Mouse (Mus musculus) heart, postnatal 25 days (tissue): ENCODE measurements around the gene Gm11444. TPM values are rescaled to one million over a fixed set of nuclear protein-coding genes. Genes with fewer than 3 reads are reported as not detected.

Experiments
- DNase-seq: peaks from one replicate; pipeline ENCODE4 v3.0.0; 2022; ENCODE audit warnings: low spot score
- intact Hi-C: fragments of 180-260 bp; cut with DNase I; formaldehyde crosslinking; loops from one replicate; pipeline ENCODE4 v1.15.1; 2025
- total RNA-seq, 2 experiments: library from RNA; stranded (reverse); gene quantifications; 2 replicates each; pipeline ENCODE4 v1.2.3; 2021

Gene Gm11444
- total RNA-seq, 2 experiments from 2014 or later = not detected

- DNase-seq = no peak
- intact Hi-C loops = no loop called here
These were observed 26.1 kb upstream of the Gm11444 start for GRCm38 (mm10) chr11:85876059-85876788.

DNA sequence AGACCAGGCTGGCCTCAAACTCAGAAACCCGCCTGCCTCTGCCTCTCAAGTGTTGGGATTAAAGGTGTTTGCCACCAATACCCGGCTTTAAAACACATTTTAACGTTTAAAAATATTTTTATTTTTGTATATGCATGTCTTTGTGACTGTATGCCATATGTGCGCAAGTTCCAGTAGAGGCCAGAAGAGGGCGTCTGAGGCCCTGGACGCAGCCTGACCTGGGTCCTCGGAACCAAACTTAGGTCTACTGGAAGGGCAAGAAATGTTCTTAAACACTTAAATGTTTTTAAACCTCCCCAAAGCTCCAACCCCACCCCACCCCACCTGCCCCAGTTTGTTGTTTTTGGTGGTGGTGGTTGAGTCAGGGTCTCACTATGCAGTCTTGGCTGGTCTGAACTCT lies 14.2 kb upstream of the Gm11444 start:
- DNase-seq = no peak
- intact Hi-C loops = no loop called here

DNA sequence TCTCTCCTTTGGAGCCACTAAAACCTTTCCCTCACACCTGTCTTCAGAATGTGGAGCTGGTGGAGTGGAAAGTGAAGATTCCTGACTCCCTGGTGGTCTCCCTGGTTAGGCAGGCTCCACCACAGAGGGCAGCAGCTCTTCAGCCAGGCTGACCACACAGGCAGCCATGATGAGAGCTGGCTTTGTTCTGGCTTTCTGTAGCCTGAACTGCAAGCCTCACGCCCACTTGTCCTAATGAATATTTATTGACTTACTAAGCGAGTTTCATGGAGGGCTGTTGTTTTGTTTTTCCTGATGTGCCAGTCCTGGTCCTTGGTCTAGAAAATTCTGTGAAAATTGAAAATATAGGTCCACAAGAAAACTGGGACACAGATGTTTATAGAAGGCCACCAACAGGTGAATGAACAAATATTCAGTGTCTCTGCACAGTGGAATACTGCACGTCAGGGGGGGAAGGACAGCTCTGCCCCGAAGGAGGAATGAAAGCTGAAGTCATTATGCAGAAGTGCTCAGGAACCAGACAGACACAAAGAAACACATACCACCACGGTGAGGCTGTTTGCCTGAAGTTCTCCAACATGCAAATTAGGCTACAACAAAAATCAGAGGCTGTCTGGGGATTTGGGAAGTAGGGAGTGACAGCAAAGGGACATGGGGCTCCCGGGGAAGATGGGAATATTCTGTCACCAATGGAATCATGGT lies 8.0 kb upstream of the Gm11444 start:
- intact Hi-C loops = no loop called here
- no peak for DNase-seq

GRCm38 (mm10) chr11:85850758-85851157 lies 625 bp upstream of the Gm11444 start:
- intact Hi-C loops = no loop called here
- no peak for DNase-seq

GRCm38 (mm10) chr11:85849037-85849436 lies 1.1 kb downstream of the Gm11444 start:
- intact Hi-C loops = loop anchor here (1.0 to 10.0 kb wide), 4 partner anchors 123 to 506 kb away; partner anchors contain the start of gene Med13
- peak; percentile 46 for DNase-seq

- intact Hi-C loops = loop anchor here (5.0 to 10.0 kb wide), 2 partner anchors 326 to 508 kb away; partner anchors contain the start of gene Med13
- peak; percentile 66 for DNase-seq
These were observed 3.6 kb downstream of the Gm11444 start for GRCm38 (mm10) chr11:85846509-85846908.

DNA sequence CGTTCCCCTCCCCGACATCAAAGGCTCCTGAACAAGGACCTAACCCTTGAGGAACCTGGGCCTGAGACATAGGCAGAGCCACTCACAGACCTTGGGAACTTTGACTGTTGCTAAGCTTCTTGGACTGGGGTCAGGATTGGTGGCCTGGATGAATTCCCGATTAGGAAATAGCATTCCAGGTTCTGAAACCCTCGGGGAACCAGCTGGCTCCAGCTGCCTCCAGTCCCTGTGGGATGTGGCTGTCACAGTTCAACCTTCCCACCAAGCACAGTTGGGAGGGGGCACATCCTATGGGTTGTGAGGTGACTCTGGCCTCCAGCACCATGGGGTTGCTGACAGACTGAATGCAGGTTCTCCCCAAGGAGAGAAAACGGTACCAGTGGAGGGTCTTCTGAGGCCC lies 4.2 kb downstream of the Gm11444 start:
- intact Hi-C loops = loop anchor here (5.0 to 10.0 kb wide), 2 partner anchors 326 to 509 kb away; partner anchors contain the start of gene Med13
- DNase-seq = peak; percentile 36

- no peak for DNase-seq
These were observed 5.2 kb downstream of the Gm11444 start for GRCm38 (mm10) chr11:85844971-85845370.

GRCm38 (mm10) chr11:85844144-85844965 lies 5.8 kb downstream of the Gm11444 start:
- intact Hi-C loops = loop anchor here (5.0 to 10.0 kb wide), 3 partner anchors 377 to 510 kb away; partner anchors contain the start of gene Med13
- DNase-seq = peak; percentile 74

More at GRCm38 (mm10) chr11:85844971-85845370, 5.2 kb downstream of the Gm11444 start:
- intact Hi-C loops = loop anchor here (5.0 to 10.0 kb wide), 4 partner anchors 327 to 510 kb away; partner anchors contain the start of gene Med13

- peak; percentile 77 for DNase-seq
These were observed 6.8 kb downstream of the Gm11444 start for GRCm38 (mm10) chr11:85843347-85843692.

GRCm38 (mm10) chr11:85842596-85843346 lies 7.4 kb downstream of the Gm11444 start:
- DNase-seq = no peak
- intact Hi-C loops = loop anchor here (2.0 to 10.0 kb wide), 4 partner anchors 324 to 512 kb away; partner anchors contain the start of gene Med13

More at GRCm38 (mm10) chr11:85843347-85843692, 6.8 kb downstream of the Gm11444 start:
- intact Hi-C loops = loop anchor here (2.0 to 10.0 kb wide), 4 partner anchors 325 to 511 kb away; partner anchors contain the start of gene Med13

DNA sequence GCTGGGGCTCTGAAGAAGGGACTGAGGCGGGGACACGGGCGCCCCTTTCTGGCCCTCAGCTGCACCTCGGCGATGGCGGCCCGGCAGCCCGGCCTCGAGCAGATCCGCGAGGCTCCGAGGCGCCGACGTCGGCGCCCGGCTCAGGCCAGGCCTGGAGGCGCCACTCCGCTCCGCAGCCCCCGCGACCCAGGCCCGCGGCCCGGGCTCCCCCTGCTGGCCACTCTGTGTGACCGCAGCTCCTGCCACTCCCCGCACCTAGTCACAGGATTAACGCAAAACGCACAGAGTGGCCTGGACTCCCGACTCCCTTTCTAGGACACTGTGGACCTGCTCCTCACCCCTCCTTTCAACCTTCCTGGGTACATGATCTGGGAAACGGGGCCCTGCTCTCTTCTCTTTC lies 8.2 kb downstream of the Gm11444 start:
- DNase-seq = peak; percentile 53
- intact Hi-C loops = loop anchor here (2.0 to 10.0 kb wide), 4 partner anchors 323 to 513 kb away; partner anchors contain the start of gene Med13

DNA sequence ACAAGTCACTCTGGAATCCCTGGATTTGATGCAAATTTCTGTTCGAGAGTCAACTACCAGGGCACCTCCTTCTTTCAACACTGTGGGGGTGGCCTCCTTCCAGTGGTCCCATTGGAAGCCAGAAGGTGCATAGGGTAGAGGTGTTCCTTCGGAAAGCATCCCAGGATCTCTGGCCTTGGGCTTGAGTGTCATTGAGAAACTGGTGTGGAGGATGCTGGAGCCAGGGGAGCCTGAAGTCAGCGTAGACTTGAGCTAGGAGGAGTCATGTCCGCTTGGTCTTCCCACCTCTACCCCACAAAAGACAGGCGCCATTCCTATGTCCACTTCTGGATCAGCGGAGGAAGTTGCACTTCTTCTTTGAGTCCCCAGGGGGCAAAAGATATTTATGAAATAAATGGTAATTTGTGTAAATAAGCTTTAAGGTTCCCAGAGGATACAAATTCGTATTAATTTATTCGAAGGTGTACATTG lies 8.9 kb downstream of the Gm11444 start:
- intact Hi-C loops = loop anchor here (5.0 to 10.0 kb wide), 3 partner anchors 374 to 514 kb away; partner anchors contain the start of gene Med13
- DNase-seq = no peak

GRCm38 (mm10) chr11:85840803-85841145 lies 9.4 kb downstream of the Gm11444 start:
- intact Hi-C loops = loop anchor here (5.0 to 10.0 kb wide), 3 partner anchors 373 to 514 kb away; partner anchors contain the start of gene Med13

DNA sequence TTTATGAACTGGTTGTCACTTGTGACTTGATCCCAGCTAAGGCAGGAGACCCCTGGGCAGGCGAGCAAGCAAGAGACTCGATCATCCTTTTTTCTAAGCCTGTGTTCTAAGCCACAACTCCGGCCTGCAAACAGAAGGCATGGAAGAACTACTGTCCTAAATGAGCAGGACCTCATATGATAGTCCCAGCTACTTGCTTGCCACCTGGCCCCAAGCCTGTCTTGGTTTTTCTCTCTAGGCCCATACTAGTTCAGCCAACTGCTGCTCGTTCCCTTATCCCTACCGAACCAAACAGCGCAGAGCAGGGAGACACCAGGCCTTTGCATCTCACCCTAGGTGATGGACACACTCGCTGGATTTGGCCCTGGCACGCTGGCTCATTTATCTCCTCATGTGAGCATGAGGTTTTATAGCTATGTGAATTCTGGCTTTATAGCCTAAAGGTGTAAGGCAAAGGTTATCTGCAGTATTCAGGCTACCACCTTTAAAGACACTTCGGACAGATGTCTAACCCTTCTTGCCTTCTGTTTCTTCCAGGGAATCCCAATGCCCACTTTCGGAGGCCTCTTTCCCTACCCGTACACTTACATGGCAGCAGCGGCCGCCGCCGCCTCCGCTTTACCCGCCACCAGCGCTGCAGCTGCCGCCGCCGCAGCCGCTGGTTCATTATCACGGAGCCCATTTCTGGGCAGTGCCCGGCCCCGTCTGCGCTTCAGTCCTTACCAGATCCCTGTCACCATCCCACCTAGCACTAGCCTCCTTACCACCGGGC lies 9.9 kb downstream of the Gm11444 start:
- DNase-seq = no peak
- intact Hi-C loops = loop anchor here (5.0 to 10.0 kb wide), 3 partner anchors 373 to 515 kb away; partner anchors contain the start of gene Med13

More at GRCm38 (mm10) chr11:85840803-85841145, 9.4 kb downstream of the Gm11444 start:
- no peak for DNase-seq

- intact Hi-C loops = loop anchor here (5.0 to 10.0 kb wide), 3 partner anchors 372 to 515 kb away; partner anchors contain the start of gene Med13
- no peak for DNase-seq
These were observed 10.7 kb downstream of the Gm11444 start for GRCm38 (mm10) chr11:85839258-85840030.
